12 mouse cellular contexts compared by ENCODE assay signal in genomic region chr9:16014115-16014514, GRCm38 (mm10).
A peak's percentile ranks its signal among the peaks of the same experiment; 100 is the strongest.
DNase-seq lines count a peak whose midpoint lies in the region.
"Had no signal": no experiment of that assay in that cellular context is flagged by ENCODE, and none has a peak within 500 bp of the region (broad histone marks: within the 10 kb centered on the region; RNA-seq: fewer than 3 reads in every experiment).

No protein-coding gene starts in this region.

- no peaks in the 10 kb centered on the region for H3K36me3 ChIP-seq in forebrain, embryonic 10.5 days (replicated peaks)
- H3K36me3 ChIP-seq: liver, embryonic 13.5 days had no signal

- WGBS in forebrain, embryonic 10.5 days = 13% methylated on average over 2 of the region's 2 CpGs

- peaks cover 43% of the 10 kb centered on the region for H3K27me3 ChIP-seq in forebrain, embryonic 10.5 days (ENCODE audit: poor library complexity, severe bottlenecking)
- H3K27me3 ChIP-seq: liver, embryonic 13.5 days had no signal

- no peak overlapping the region for H3K4me3 ChIP-seq in forebrain, embryonic 10.5 days
- H3K4me3 ChIP-seq: liver, embryonic 13.5 days had no signal

- peaks cover under 1% of the 10 kb centered on the region; the same call in 1 of the 2 replicates for H3K9me3 ChIP-seq in forebrain, embryonic 10.5 days
- H3K9me3 ChIP-seq: liver, embryonic 13.5 days had no signal

- peaks cover 11% of the 10 kb centered on the region for H3K4me1 ChIP-seq in forebrain, embryonic 10.5 days
- H3K4me1 ChIP-seq: liver, embryonic 13.5 days had no signal

- peak; percentile 45 for DNase-seq in layer of hippocampus, adult 9-11 months
- DNase-seq in layer of hippocampus, postnatal 36 days = no peak
- DNase-seq in right cerebral cortex, postnatal 4 days = peak; percentile 31
- no peak for DNase-seq in right cerebral cortex, adult 18-20 months
- peak; percentile 20 for DNase-seq in forebrain, embryonic 10.5 days (ENCODE audit: extremely low spot score, low spot score)
- DNase-seq in urinary bladder, adult 18-20 months (ENCODE audit: low spot score in 2 of 2) = no peak
- no peak for DNase-seq in ovary, postnatal 10 days (ENCODE audit: low spot score)
- DNase-seq: cerebellum, adult 9-11 months; kidney, adult 9 months; liver, embryonic 13.5 days; lung, postnatal 36 days; spleen, adult 18-20 months had no signal

- no peak overlapping the region for H3K27ac ChIP-seq in forebrain, embryonic 10.5 days
- H3K27ac ChIP-seq: liver, embryonic 13.5 days had no signal

Comparison
In these comparisons a context has a peak if more than half of its experiments do, and no peak if none do; other contexts are left out.
1. DNase-seq: peak in layer of hippocampus, adult 9-11 months (single experiment), right cerebral cortex, postnatal 4 days (single experiment) and forebrain, embryonic 10.5 days (single experiment); none in layer of hippocampus, postnatal 36 days (0 of 2), right cerebral cortex, adult 18-20 months (single experiment), urinary bladder, adult 18-20 months (0 of 2) and ovary, postnatal 10 days (single experiment).